Mouse (Mus musculus): ENCODE data around the gene Rbm4. TPM values are rescaled to one million over a fixed set of nuclear protein-coding genes. Genes with fewer than 3 reads are reported as not detected.

Gene Rbm4
- total and polyA plus RNA-seq, 3 experiments: 31.4 to 51.6 TPM; not detected in 1

GRCm38 (mm10) chr19:4785206-4785605 is 8.5 kb downstream of the Rbm4 start:
- H3K4me1 ChIP-seq (ENCODE audit: control insufficient read depth in 1 of 2, insufficient read depth in 2 of 2, low read length in 2 of 2): peaks cover 0 to 7% of the 10 kb centered on the region in 2 experiments; a peak in 2 of 4 replicates
- peaks cover 60% of the 10 kb centered on the region for H3K79me2 ChIP-seq (ENCODE audit: control insufficient read depth, insufficient read depth, low read length, poor library complexity)
- no peak overlapping the region for H3K9ac ChIP-seq (ENCODE audit: control insufficient read depth, low read depth, low read length, poor library complexity, severe bottlenecking)
- H3K9me3 ChIP-seq (replicated peaks; ENCODE audit: insufficient read depth, low read length): no peaks in the 10 kb centered on the region
- H3K27ac ChIP-seq (ENCODE audit: control insufficient read depth, low read depth, low read length): no peak overlapping the region
- no peak for DNase-seq (ENCODE audit: low read depth, low spot score)
- TF ChIP-seq ZMIZ1 (IDR thresholded peaks at IDR 0.05; ENCODE audit: low read depth, low read length): no peak
- no peak for TF ChIP-seq JUND (IDR thresholded peaks at IDR 0.05; ENCODE audit: low read depth, low read length)
- TF ChIP-seq POLR2AphosphoS5 (IDR thresholded peaks at IDR 0.05; ENCODE audit: borderline replicate concordance, low read depth, low read length): no peak
- TF ChIP-seq TCF12 (IDR thresholded peaks at IDR 0.05; ENCODE audit: low read depth, low read length): no peak
- no peak for TF ChIP-seq CHD2 (IDR thresholded peaks at IDR 0.05; ENCODE audit: low read length)
- H3K27me3 ChIP-seq (ENCODE audit: control insufficient read depth in 1 of 2, insufficient read depth in 2 of 2, low read length in 2 of 2): no peaks in the 10 kb centered on the region
- no peak overlapping the region for H3K4me3 ChIP-seq (ENCODE audit: control insufficient read depth in 1 of 2, insufficient read depth in 1 of 2, low read depth in 2 of 2, low read length in 2 of 2)
- H3K36me3 ChIP-seq (ENCODE audit: control insufficient read depth in 1 of 2, insufficient read depth in 2 of 2, low read length in 2 of 2): peaks cover 36 to 69% of the 10 kb centered on the region in 2 experiments

DNA sequence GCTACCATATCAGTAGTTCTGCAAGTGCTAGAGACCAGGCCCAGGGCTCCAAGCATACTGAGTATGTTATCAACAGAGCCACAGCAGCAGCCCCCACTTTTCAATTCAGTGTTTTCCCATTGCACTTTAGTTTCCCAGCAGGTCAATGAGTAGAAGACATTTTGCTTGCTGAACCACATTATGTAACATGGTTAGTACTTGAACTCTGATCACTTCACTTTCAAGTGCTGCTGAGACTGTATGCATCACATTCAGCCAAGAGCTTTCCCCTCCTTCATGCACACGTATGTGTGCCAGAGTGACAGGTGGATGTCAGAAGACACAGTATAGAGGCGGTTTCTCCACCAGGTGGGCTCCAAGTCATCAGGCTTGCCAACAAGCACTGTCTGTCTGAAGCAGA is 10.8 kb downstream of the Rbm4 start:
- peaks cover 0 to 7% of the 10 kb centered on the region in 2 experiments; a peak in 2 of 4 replicates for H3K4me1 ChIP-seq (ENCODE audit: control insufficient read depth in 1 of 2, insufficient read depth in 2 of 2, low read length in 2 of 2)
- no peak for DNase-seq (ENCODE audit: low read depth, low spot score)

GRCm38 (mm10) chr19:4772785-4773184 is 20.9 kb downstream of the Rbm4 start:
- TF ChIP-seq MXI1 (IDR thresholded peaks at IDR 0.05; ENCODE audit: low read depth, low read length): no peak
- no peak for TF ChIP-seq MYC (IDR thresholded peaks at IDR 0.05; ENCODE audit: low read depth, low read length)
- no peak for TF ChIP-seq ETS1 (IDR thresholded peaks at IDR 0.05; ENCODE audit: low read depth, low read length)
- TF ChIP-seq CHD1 (IDR thresholded peaks at IDR 0.05; ENCODE audit: low read depth, low read length): no peak
- no peak for TF ChIP-seq E2F4 (IDR thresholded peaks at IDR 0.05; ENCODE audit: borderline replicate concordance, low read depth, low read length)
- no peak for TF ChIP-seq MAX (IDR thresholded peaks at IDR 0.05; ENCODE audit: low read length)
- no peak for TF ChIP-seq MYB (IDR thresholded peaks at IDR 0.05; ENCODE audit: low read depth, low read length)
- no peak for TF ChIP-seq POLR2AphosphoS2 (IDR thresholded peaks at IDR 0.05; ENCODE audit: low read length)
- no peak for TF ChIP-seq SMC3 (IDR thresholded peaks at IDR 0.05; ENCODE audit: low read depth, low read length)
- TF ChIP-seq CTCF (IDR thresholded peaks at IDR 0.05 in 2 of 3, conservative IDR thresholded peaks at IDR 0.05 in 1 of 3; ENCODE audit: control insufficient read depth in 1 of 3, insufficient read depth in 1 of 3, low read depth in 2 of 3, low read length in 3 of 3, poor library complexity in 1 of 3, severe bottlenecking in 1 of 3): no peak
- no peak for TF ChIP-seq ZNF384 (IDR thresholded peaks at IDR 0.05; ENCODE audit: low read depth, low read length)
- TF ChIP-seq NELFE (IDR thresholded peaks at IDR 0.05; ENCODE audit: low read depth, low read length): no peak
- no peaks in the 10 kb centered on the region; a peak in 1 of 4 replicates for H3K4me1 ChIP-seq (ENCODE audit: control insufficient read depth in 1 of 2, insufficient read depth in 2 of 2, low read length in 2 of 2)
- H3K9ac ChIP-seq (ENCODE audit: control insufficient read depth, low read depth, low read length, poor library complexity, severe bottlenecking): no peak overlapping the region
- H3K27ac ChIP-seq (ENCODE audit: control insufficient read depth, low read depth, low read length): no peak overlapping the region
- peaks cover 28% of the 10 kb centered on the region for H3K79me2 ChIP-seq (ENCODE audit: control insufficient read depth, insufficient read depth, low read length, poor library complexity)
- no peaks in the 10 kb centered on the region for H3K27me3 ChIP-seq (ENCODE audit: control insufficient read depth in 1 of 2, insufficient read depth in 2 of 2, low read length in 2 of 2)
- H3K36me3 ChIP-seq (ENCODE audit: control insufficient read depth in 1 of 2, insufficient read depth in 2 of 2, low read length in 2 of 2): peaks cover 9 to 62% of the 10 kb centered on the region in 2 experiments
- H3K4me3 ChIP-seq (ENCODE audit: control insufficient read depth in 1 of 2, insufficient read depth in 1 of 2, low read depth in 2 of 2, low read length in 2 of 2): no peak overlapping the region
- H3K9me3 ChIP-seq (replicated peaks; ENCODE audit: insufficient read depth, low read length): no peaks in the 10 kb centered on the region
- no peak for DNase-seq (ENCODE audit: low read depth, low spot score)

More for the DNA sequence above, 10.8 kb downstream of the Rbm4 start:
- Histone ChIP-seq H3K79me2 (ENCODE audit: control insufficient read depth, insufficient read depth, low read length, poor library complexity) (peaks cover 47% of the 10 kb centered on the region), H3K9ac (ENCODE audit: control insufficient read depth, low read depth, low read length, poor library complexity, severe bottlenecking) (no peak overlapping the region), H3K4me3 (ENCODE audit: control insufficient read depth in 1 of 2, insufficient read depth in 1 of 2, low read depth in 2 of 2, low read length in 2 of 2) (no peak overlapping the region), H3K27me3 (ENCODE audit: control insufficient read depth in 1 of 2, insufficient read depth in 2 of 2, low read length in 2 of 2) (no peaks in the 10 kb centered on the region), H3K36me3 (ENCODE audit: control insufficient read depth in 1 of 2, insufficient read depth in 2 of 2, low read length in 2 of 2) (peaks cover 30 to 64% of the 10 kb centered on the region in 2 experiments), H3K27ac (ENCODE audit: control insufficient read depth, low read depth, low read length) (no peak overlapping the region), H3K9me3 (replicated peaks; ENCODE audit: insufficient read depth, low read length) (no peaks in the 10 kb centered on the region)
- TF ChIP-seq ZC3H11A (IDR thresholded peaks at IDR 0.05; ENCODE audit: low read depth, low read length) (no peak), TCF12 (IDR thresholded peaks at IDR 0.05; ENCODE audit: low read depth, low read length) (no peak), KAT2A (conservative IDR thresholded peaks at IDR 0.05; ENCODE audit: low read depth, low read length) (no peak), EP300 (IDR thresholded peaks at IDR 0.05; ENCODE audit: low read depth in 1 of 2, low read length in 2 of 2) (no peak), TBP (IDR thresholded peaks at IDR 0.05; ENCODE audit: low read depth, low read length) (no peak), BHLHE40 (IDR thresholded peaks at IDR 0.05; ENCODE audit: borderline replicate concordance, low read depth, low read length) (no peak), RAD21 (IDR thresholded peaks at IDR 0.05; ENCODE audit: low read depth, low read length) (no peak), TAL1 (IDR thresholded peaks at IDR 0.05; ENCODE audit: low read length) (no peak), USF2 (IDR thresholded peaks at IDR 0.05; ENCODE audit: borderline replicate concordance in 1 of 2, insufficient read depth in 1 of 2, low read depth in 1 of 2, low read length in 2 of 2) (no peak), ELF1 (IDR thresholded peaks at IDR 0.05; ENCODE audit: low read depth, low read length) (no peak), POLR2AphosphoS2 (IDR thresholded peaks at IDR 0.05; ENCODE audit: low read length) (no peak), CHD1 (IDR thresholded peaks at IDR 0.05; ENCODE audit: low read depth, low read length) (no peak), RCOR1 (IDR thresholded peaks at IDR 0.05; ENCODE audit: low read depth, low read length) (no peak), ZNF384 (IDR thresholded peaks at IDR 0.05; ENCODE audit: low read depth, low read length) (no peak)
